Mouse (Mus musculus) liver, postnatal 0 days (tissue): ENCODE results near the gene Cep68.

Source experiments
- CTCF ChIP-seq: sonication (generic); IDR thresholded peaks from 2 replicates; pipeline ENCODE4 v1.5.1; 2016; ENCODE audit warnings: antibody characterized with exemption, low read depth
- EP300 ChIP-seq: IDR thresholded peaks from 2 replicates; pipeline ENCODE4 v1.6.1; 2016; ENCODE audit warnings: antibody characterized with exemption, low read depth, mild to moderate bottlenecking

DNA sequence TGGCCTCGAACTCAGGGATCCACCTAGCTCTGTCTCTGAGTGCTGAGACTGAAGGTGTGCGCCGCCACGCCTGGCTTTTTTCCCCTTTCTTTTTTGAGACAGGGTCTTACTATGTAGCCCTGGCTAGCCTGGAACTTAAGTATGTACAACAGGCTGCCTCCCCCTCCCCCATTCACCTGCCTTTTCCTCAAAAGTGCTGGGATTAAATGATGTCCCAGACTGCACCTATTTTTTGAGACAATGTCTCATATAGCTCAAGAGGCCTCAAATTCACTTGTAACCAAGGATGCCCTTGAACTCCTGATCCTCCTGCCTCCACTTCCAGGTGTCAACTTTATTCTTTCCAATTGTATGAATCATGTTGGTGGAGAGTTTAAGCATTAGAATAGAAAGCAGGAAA lies 23.3 kb downstream of the Cep68 start:
- TF ChIP-seq EP300 (no peak), CTCF (no peak)
